ENCODE assay signal across 10 mouse cellular contexts in the genomic region with DNA sequence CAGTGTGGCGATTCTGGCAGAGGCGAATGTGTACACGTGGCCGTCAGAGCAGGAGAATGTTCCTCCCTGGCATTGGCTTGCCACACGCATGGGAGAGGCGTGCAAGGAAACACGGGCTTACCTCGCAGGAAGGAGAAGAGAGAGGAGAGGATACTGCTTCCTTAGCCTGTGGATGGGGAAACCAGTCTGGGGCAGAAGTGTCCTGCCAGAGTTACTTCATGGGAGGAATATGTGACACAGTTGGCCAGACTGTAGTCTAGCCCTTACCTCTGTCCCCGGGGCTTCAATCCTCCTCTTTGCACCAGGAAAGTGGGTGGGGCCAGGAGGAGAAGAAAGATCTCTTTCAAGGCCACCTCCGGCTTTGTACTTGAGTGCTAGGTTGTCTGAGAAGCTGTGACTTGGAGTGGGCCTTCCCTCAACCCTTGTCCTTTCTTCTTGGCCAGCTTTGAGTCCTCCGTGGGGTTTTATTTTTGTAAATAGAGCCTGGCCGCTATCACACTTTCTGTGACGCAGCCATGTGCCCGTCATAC. TPM values are rescaled to one million over a fixed set of nuclear protein-coding genes. Genes with fewer than 3 reads are reported as not detected.
A peak's percentile ranks its signal among the peaks of the same experiment; 100 is the strongest.
DNase-seq lines count a peak whose midpoint lies in the region; ATAC-seq and TF ChIP-seq lines count a peak whose summit lies in the region.
"Had no signal": no experiment of that assay in that cellular context is flagged by ENCODE, and none has a peak within 500 bp of the region (broad histone marks: within the 10 kb centered on the region; RNA-seq: fewer than 3 reads in every experiment).

No protein-coding gene starts in this region.

- H3K36me3 ChIP-seq in lung, embryonic 16.5 days (ENCODE audit: control insufficient read depth, insufficient read depth, low read length) = no peaks in the 10 kb centered on the region
- no peaks in the 10 kb centered on the region for H3K36me3 ChIP-seq in hindbrain, embryonic 12.5 days
- H3K36me3 ChIP-seq in small intestine, adult 2 months (ENCODE audit: control insufficient read depth, insufficient read depth, low read length) = 0 out of 2 replicates have a peak, but pooled peaks cover 5% of the 10 kb centered on the region
- no peaks in the 10 kb centered on the region for H3K36me3 ChIP-seq in forebrain, embryonic 12.5 days (replicated peaks)

- peak overlapping the region; percentile 93 for H3K27ac ChIP-seq in gastrocnemius, adult 2 months
- H3K27ac ChIP-seq in lung, embryonic 16.5 days (ENCODE audit: low read length) = peak overlapping the region; percentile 63
- H3K27ac ChIP-seq in hindbrain, embryonic 12.5 days = no peak overlapping the region; the same call in 1 of the 2 replicates
- H3K27ac ChIP-seq in small intestine, adult 2 months (ENCODE audit: insufficient read depth, low read depth, low read length) = peak overlapping the region; percentile 100
- H3K27ac ChIP-seq in forebrain, embryonic 12.5 days = no peak overlapping the region

- peaks cover 61% of the 10 kb centered on the region for H3K4me1 ChIP-seq in lung, embryonic 16.5 days (replicated peaks; ENCODE audit: control insufficient read depth, insufficient read depth, low read length)
- peaks cover 55% of the 10 kb centered on the region for H3K4me1 ChIP-seq in hindbrain, embryonic 12.5 days
- peaks cover 45% of the 10 kb centered on the region; the same call in 1 of the 2 replicates for H3K4me1 ChIP-seq in small intestine, adult 2 months (ENCODE audit: control insufficient read depth, insufficient read depth, insufficient read length, low read length)
- peaks cover 59% of the 10 kb centered on the region for H3K4me1 ChIP-seq in forebrain, embryonic 12.5 days

- no peaks in the 10 kb centered on the region for H3K9me3 ChIP-seq in lung, embryonic 16.5 days (ENCODE audit: control insufficient read depth, low read length)
- H3K9me3 ChIP-seq in hindbrain, embryonic 12.5 days (replicated peaks) = no peaks in the 10 kb centered on the region
- H3K9me3 ChIP-seq in forebrain, embryonic 12.5 days = no peaks in the 10 kb centered on the region

- peak overlapping the region; percentile 74 for H3K4me3 ChIP-seq in gastrocnemius, adult 2 months
- no peak overlapping the region for H3K4me3 ChIP-seq in lung, embryonic 16.5 days (ENCODE audit: low read length)
- H3K4me3 ChIP-seq in hindbrain, embryonic 12.5 days = no peak overlapping the region
- H3K4me3 ChIP-seq in small intestine, adult 2 months (ENCODE audit: low read depth, low read length) = peak overlapping the region; percentile 40
- H3K4me3 ChIP-seq in forebrain, embryonic 12.5 days (replicated peaks) = no peak overlapping the region
- H3K4me3 ChIP-seq: megakaryocyte, embryonic 14.5 days had no signal

- no peak for TF ChIP-seq POLR2A in small intestine, adult 2 months (IDR thresholded peaks at IDR 0.05; ENCODE audit: low read depth, low read length)

- DNase-seq in gastrocnemius, adult 2 months = no peak
- DNase-seq in gastrocnemius, adult 18-20 months (ENCODE audit: low spot score) = no peak
- no peak for DNase-seq in lung, postnatal 14 days
- no peak for DNase-seq in spleen, postnatal 14 days (ENCODE audit: low spot score in 2 of 2)

- TF ChIP-seq CTCF in gastrocnemius, adult 2 months (IDR thresholded peaks at IDR 0.05) = no peak
- no peak for TF ChIP-seq CTCF in small intestine, adult 2 months (IDR thresholded peaks at IDR 0.05; ENCODE audit: extremely low read depth, insufficient read length, insufficient replicate concordance, low read depth, low read length)

- ATAC-seq in lung, embryonic 16.5 days (ENCODE audit: low read depth) = no peak
- ATAC-seq in hindbrain, embryonic 12.5 days (ENCODE audit: low FRiP score) = no peak
- ATAC-seq in forebrain, embryonic 12.5 days (ENCODE audit: low FRiP score) = no peak

- peak overlapping the region; percentile 18; the same call in 1 of the 2 replicates for H3K4me2 ChIP-seq in lung, embryonic 16.5 days (ENCODE audit: low read depth, low read length)
- H3K4me2 ChIP-seq in hindbrain, embryonic 12.5 days (replicated peaks) = peak overlapping the region; percentile 64
- H3K4me2 ChIP-seq in forebrain, embryonic 12.5 days = no peak overlapping the region

- intact Hi-C loops in gastrocnemius, adult 2 months (cut with DNase I) = no loop called here

- H3K27me3 ChIP-seq in lung, embryonic 16.5 days (ENCODE audit: control insufficient read depth, insufficient read depth, low read depth, low read length) = no peaks in the 10 kb centered on the region
- H3K27me3 ChIP-seq in hindbrain, embryonic 12.5 days = no peaks in the 10 kb centered on the region
- no peaks in the 10 kb centered on the region for H3K27me3 ChIP-seq in small intestine, adult 2 months (ENCODE audit: control insufficient read depth, insufficient read depth, low read length)
- no peaks in the 10 kb centered on the region for H3K27me3 ChIP-seq in forebrain, embryonic 12.5 days

- WGBS in lung, embryonic 16.5 days = 40% methylated on average over 14 of the region's 14 CpGs
- WGBS in hindbrain, embryonic 12.5 days = 80% methylated on average over 14 of the region's 14 CpGs
- 21% methylated on average over 14 of the region's 14 CpGs for WGBS in small intestine, adult 2 months
- 80% methylated on average over 14 of the region's 14 CpGs for WGBS in forebrain, embryonic 12.5 days

- peak overlapping the region; percentile 2; the same call in 1 of the 2 replicates for H3K9ac ChIP-seq in lung, embryonic 16.5 days (ENCODE audit: low read length)
- H3K9ac ChIP-seq in hindbrain, embryonic 12.5 days = no peak overlapping the region
- no peak overlapping the region for H3K9ac ChIP-seq in forebrain, embryonic 12.5 days

RNA-seq across cellular contexts. Expression of gene Fam102a, which starts 4.4 kb away (rescaled TPM):
- 1 to 10 TPM; 1.8 to 3.1 TPM for total RNA-seq in gastrocnemius, adult 2 months (2021)
- total RNA-seq in gastrocnemius, adult 18-20 months (2021) = 1 to 10 TPM; 2.0 to 2.6 TPM
- polyA plus RNA-seq in lung, embryonic 16.5 days (2015; fragmentation: Nextera tagmentation; extraction: Ambion mirVana) = 11.9 and 12.7 TPM in 2 replicates
- 12.6 and 15.5 TPM in 2 replicates for polyA plus RNA-seq in hindbrain, embryonic 12.5 days (2016; fragmentation: Nextera tagmentation; extraction: Ambion mirVana)
- polyA plus RNA-seq in small intestine, adult 2 months (2012; rRNA removed) = 55.2 and 96.2 TPM in 2 replicates
- 8.7 and 9.6 TPM in 2 replicates for polyA plus RNA-seq in forebrain, embryonic 12.5 days (2016; fragmentation: Nextera tagmentation; extraction: Ambion mirVana)

RNA-seq across cellular contexts. Expression of gene Dpm2, which starts 31.1 kb away (rescaled TPM):
- 10 to 100 TPM; 11.1 to 14.1 TPM for total RNA-seq in gastrocnemius, adult 2 months (2021)
- total RNA-seq in gastrocnemius, adult 18-20 months (2021) = 10 to 100 TPM; 11.7 to 12.6 TPM
- 106 and 109 TPM in 2 replicates for polyA plus RNA-seq in lung, embryonic 16.5 days (2015; fragmentation: Nextera tagmentation; extraction: Ambion mirVana)
- polyA plus RNA-seq in hindbrain, embryonic 12.5 days (2016; fragmentation: Nextera tagmentation; extraction: Ambion mirVana) = 110 and 117 TPM in 2 replicates
- polyA plus RNA-seq in small intestine, adult 2 months (2012; rRNA removed) = 49.3 and 87.5 TPM in 2 replicates
- polyA plus RNA-seq in forebrain, embryonic 12.5 days (2016; fragmentation: Nextera tagmentation; extraction: Ambion mirVana) = 106 and 110 TPM in 2 replicates

RNA-seq across cellular contexts. Expression of gene Pip5kl1, which starts 35.1 kb away (rescaled TPM):
- total RNA-seq in gastrocnemius, adult 2 months (2021) = not detected
- not detected for total RNA-seq in gastrocnemius, adult 18-20 months (2021)
- polyA plus RNA-seq in lung, embryonic 16.5 days (2015; fragmentation: Nextera tagmentation; extraction: Ambion mirVana) = 0.15 and 0.34 TPM in 2 replicates
- polyA plus RNA-seq in hindbrain, embryonic 12.5 days (2016; fragmentation: Nextera tagmentation; extraction: Ambion mirVana) = 4.2 and 5.0 TPM in 2 replicates
- polyA plus RNA-seq in small intestine, adult 2 months (2012; rRNA removed) = 0.15 and 0.25 TPM in 2 replicates
- polyA plus RNA-seq in forebrain, embryonic 12.5 days (2016; fragmentation: Nextera tagmentation; extraction: Ambion mirVana) = 2.6 and 3.1 TPM in 2 replicates
- polyA plus RNA-seq: heart, postnatal 0 days had no signal

RNA-seq across cellular contexts. Expression of gene 9430097D07Rik, which starts 36.0 kb away (rescaled TPM):
- not detected for total RNA-seq in gastrocnemius, adult 2 months (2021)
- not detected for total RNA-seq in gastrocnemius, adult 18-20 months (2021)
- not detected in 2 replicates for polyA plus RNA-seq in lung, embryonic 16.5 days (2015; fragmentation: Nextera tagmentation; extraction: Ambion mirVana)
- polyA plus RNA-seq in hindbrain, embryonic 12.5 days (2016; fragmentation: Nextera tagmentation; extraction: Ambion mirVana) = 0.31 and 0.56 TPM in 2 replicates
- not detected in 2 replicates for polyA plus RNA-seq in small intestine, adult 2 months (2012; rRNA removed)
- 0.19 TPM in 1 of 2 replicates, not detected in the other for polyA plus RNA-seq in forebrain, embryonic 12.5 days (2016; fragmentation: Nextera tagmentation; extraction: Ambion mirVana)
- polyA plus RNA-seq: heart, postnatal 0 days had no signal

RNA-seq across cellular contexts. Expression of gene St6galnac4, which starts 47.4 kb away (rescaled TPM):
- 10 to 100 TPM in 1 of 2 experiments, 1 to 10 TPM in 1; 8.7 to 21.6 TPM for total RNA-seq in gastrocnemius, adult 2 months (2021)
- 10 to 100 TPM; 13.5 to 19.8 TPM for total RNA-seq in gastrocnemius, adult 18-20 months (2021)
- polyA plus RNA-seq in lung, embryonic 16.5 days (2015; fragmentation: Nextera tagmentation; extraction: Ambion mirVana) = 26.0 and 28.1 TPM in 2 replicates
- 21.5 and 22.9 TPM in 2 replicates for polyA plus RNA-seq in hindbrain, embryonic 12.5 days (2016; fragmentation: Nextera tagmentation; extraction: Ambion mirVana)
- polyA plus RNA-seq in small intestine, adult 2 months (2012; rRNA removed) = 9.1 and 9.6 TPM in 2 replicates
- polyA plus RNA-seq in forebrain, embryonic 12.5 days (2016; fragmentation: Nextera tagmentation; extraction: Ambion mirVana) = 15.1 and 17.0 TPM in 2 replicates

Comparison
In these comparisons a context has a peak if more than half of its experiments do, and no peak if none do; other contexts are left out.
1. H3K27ac ChIP-seq: peak in gastrocnemius, adult 2 months (single experiment), lung, embryonic 16.5 days (single experiment) and small intestine, adult 2 months (single experiment); none in hindbrain, embryonic 12.5 days (single experiment) and forebrain, embryonic 12.5 days (single experiment).
2. H3K4me3 ChIP-seq: peak in gastrocnemius, adult 2 months (single experiment) and small intestine, adult 2 months (single experiment); none in lung, embryonic 16.5 days (single experiment), hindbrain, embryonic 12.5 days (single experiment) and forebrain, embryonic 12.5 days (single experiment).